Mouse (Mus musculus) embryonic fibroblast, embryonic 13.5 days (primary cell): ENCODE measurements around the gene Gm49354. TPM values are rescaled to one million over a fixed set of nuclear protein-coding genes. Genes with fewer than 3 reads are reported as not detected.
"Not testable (repeated sequence)": the region's sequence is repeated elsewhere in the genome, so short reads cannot be mapped to it uniquely, and the experiment has no call there.

Experiments
- H3K27ac ChIP-seq: 2 replicates; pipeline ENCODE4 v1.5.1; 2012; ENCODE audit warnings: low read length, control low read depth, inconsistent platforms; ENCODE audit not compliant: insufficient read depth
- H3K4me1 ChIP-seq: 2 replicates; pipeline ENCODE4 v1.6.1; 2011; ENCODE audit warnings: low read length; ENCODE audit not compliant: control insufficient read depth, insufficient read depth
- H3K4me3 ChIP-seq: 2 replicates; pipeline ENCODE4 v1.5.1; 2011; ENCODE audit warnings: mild to moderate bottlenecking, control low read depth, low read length; ENCODE audit not compliant: insufficient read depth
- CTCF ChIP-seq: IDR thresholded peaks from 2 replicates; pipeline ENCODE4 v1.5.1; 2011; ENCODE audit warnings: mild to moderate bottlenecking, control low read depth, low read length, moderate library complexity, borderline replicate concordance; ENCODE audit not compliant: insufficient read depth
- POLR2A ChIP-seq: IDR thresholded peaks from 2 replicates; pipeline ENCODE4 v1.6.1; 2011; ENCODE audit warnings: low read depth, mild to moderate bottlenecking, control low read depth, low read length, moderate library complexity
- polyA plus RNA-seq: library from polyadenylated mRNA; stranded (reverse); fragments of >200 nt; gene quantifications from 2 replicates; pipeline ENCODE4 v1.2.4, GENCODE M21; 2011; ENCODE audit warnings: low read depth; ENCODE audit not compliant: missing spikeins, insufficient read length

The Gm49354 gene
- polyA plus RNA-seq, 1 experiment = not detected

DNA sequence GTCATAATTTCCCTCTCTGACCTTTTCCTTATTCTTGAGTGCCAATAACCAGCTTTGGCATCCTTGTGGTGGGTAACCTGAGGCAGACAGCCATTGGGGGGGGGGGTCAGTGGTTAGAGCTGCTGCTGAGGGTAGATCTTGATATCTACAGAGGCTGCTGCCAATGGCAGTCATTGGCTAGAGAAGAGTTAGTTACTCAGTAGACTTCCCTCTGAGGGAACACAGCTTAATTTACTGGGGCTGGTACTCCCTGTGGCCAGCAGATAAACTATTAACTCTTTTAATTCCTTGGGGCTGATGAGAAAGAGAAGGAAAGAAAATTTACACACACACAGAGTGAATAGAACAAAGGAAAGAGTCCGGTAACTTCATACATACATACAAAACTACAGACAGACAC is 62.6 kb downstream of the Gm49354 start:
- Histone ChIP-seq H3K27ac (no peak overlapping the region), H3K4me1 (no peaks in the 10 kb centered on the region), H3K4me3 (no peak overlapping the region)
- TF ChIP-seq CTCF (no peak), POLR2A (no peak)

DNA sequence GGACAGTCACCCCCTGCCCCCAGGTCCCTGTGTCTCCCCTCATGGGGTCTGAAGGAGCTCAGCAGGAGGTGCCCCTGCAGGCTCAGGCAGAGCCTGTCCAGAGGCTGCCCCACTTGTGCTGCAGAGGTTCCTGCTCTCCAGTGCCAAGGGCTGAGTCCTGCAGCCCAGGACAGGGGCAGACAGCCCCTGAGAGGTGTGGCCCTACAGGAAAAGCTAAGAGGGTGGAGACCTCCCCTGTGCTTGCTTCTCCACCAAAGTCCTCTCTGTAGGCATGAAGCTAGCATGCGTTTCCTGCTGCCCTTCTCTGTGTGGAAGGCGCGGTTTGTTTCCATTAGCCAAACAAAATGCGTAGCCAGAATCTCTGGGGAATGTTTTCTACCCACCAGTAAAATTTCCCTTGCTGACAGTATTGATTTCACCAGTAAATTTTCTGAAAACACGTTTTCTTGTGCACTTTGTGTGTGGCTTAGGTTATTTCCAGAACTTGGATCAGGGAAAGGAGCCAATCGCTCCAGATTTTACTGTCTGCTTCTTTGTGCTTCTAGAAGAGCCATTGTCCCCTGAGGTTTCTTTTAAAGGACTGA is 63.1 kb downstream of the Gm49354 start:
- not testable (repeated sequence) for H3K27ac ChIP-seq, H3K4me3 ChIP-seq, H3K4me1 ChIP-seq

DNA sequence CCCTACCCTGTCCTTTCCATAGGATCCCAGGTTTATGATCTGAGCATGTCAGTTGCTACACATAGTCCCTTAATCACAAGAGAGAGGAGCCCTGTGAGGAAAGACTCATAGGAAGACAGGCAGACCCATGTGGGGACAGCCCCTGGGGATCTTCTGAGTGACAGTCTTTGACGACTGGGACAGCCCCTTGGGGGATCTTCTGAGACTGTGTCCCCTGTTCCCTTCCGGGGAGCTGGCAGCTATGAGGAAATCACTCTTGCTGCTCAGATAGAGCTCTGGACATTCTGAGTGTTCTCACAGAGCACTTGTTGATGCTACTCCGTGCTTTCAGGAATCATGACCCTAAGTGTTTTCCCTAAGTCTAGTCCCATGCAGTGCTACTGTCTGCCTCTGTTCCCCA is 68.3 kb downstream of the Gm49354 start:
- H3K27ac ChIP-seq = no peak overlapping the region
- TF ChIP-seq CTCF (no peak), POLR2A (no peak)
- no peaks in the 10 kb centered on the region for H3K4me1 ChIP-seq
- no peak overlapping the region for H3K4me3 ChIP-seq

DNA sequence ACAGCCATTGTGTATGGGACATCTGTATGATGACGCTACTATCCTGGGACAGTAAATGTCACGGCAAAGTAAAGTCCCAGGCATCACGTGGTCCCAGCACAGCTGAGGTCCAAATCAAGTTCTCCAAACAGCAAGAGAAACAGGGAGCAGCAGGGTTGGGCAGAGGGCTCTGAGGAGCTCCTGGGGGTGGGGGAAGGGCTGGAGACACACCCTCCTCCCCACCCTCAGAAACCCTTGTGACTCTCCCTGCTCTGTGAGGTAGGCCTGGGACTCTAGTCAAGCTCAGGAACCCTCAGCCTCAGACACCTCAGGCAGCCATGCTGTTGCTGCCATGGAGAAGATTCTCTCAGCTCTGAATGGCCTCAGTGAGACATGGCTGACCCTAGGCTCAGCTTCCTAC is 70.1 kb downstream of the Gm49354 start, which contains the start of gene Spata31d1b:
TSS of gene Spata31d1b (plus strand) at position 301 of the 400 bp plus-strand sequence.
- not testable (repeated sequence) for H3K4me1 ChIP-seq, H3K4me3 ChIP-seq, H3K27ac ChIP-seq

DNA sequence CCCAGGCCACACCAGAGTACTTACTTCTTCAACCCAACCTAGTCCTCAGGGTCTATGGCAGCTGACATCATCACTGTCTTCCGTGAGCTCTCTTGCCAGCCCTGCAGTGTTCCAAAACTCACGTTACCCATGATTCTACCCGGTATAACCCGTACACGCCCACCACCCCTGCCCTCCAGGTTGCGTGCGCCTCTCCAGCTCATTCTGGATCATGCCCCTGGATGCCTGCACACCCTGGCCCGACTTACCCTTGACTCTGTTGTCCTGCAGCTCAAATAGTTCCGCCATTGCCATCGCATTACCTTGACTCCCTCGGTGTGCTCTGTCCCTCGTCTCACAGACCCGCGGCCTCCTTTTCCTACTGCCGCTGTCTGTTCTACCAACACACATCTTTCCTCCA is 71.8 kb downstream of the Gm49354 start, which contains the start of gene Spata31d1a:
TSS of gene Spata31d1a (minus strand) at position 101 of the 400 bp plus-strand sequence.
- Histone ChIP-seq H3K4me1 (no peaks in the 10 kb centered on the region), H3K4me3 (no peak within 1 kb of the TSS), H3K27ac (no peak within 1 kb of the TSS)
- TF ChIP-seq POLR2A (no peak), CTCF (no peak)

Other genes with a start within 250 kb of the Gm49354 start
- 62.4 and 62.8 TPM in 2 replicates for gene Agtpbp1, start 197.0 kb downstream of the Gm49354 start, polyA plus RNA-seq
- 106 and 121 TPM in 2 replicates for gene Naa35, start 197.0 kb downstream of the Gm49354 start, polyA plus RNA-seq
- gene Golm1, start 106.4 kb downstream of the Gm49354 start, polyA plus RNA-seq = 31.7 and 36.1 TPM in 2 replicates
- not detected in 2 replicates for gene 4921517D22Rik, start 88.1 kb downstream of the Gm49354 start, polyA plus RNA-seq
- gene Spata31d1a, start 71.9 kb downstream of the Gm49354 start, polyA plus RNA-seq = not detected in 2 replicates
- gene Spata31d1b, start 70.0 kb downstream of the Gm49354 start, polyA plus RNA-seq = not detected in 2 replicates
- gene Spata31d1d, start 50.5 kb downstream of the Gm49354 start, polyA plus RNA-seq = not detected in 2 replicates
- gene 1700014D04Rik, start 35.5 kb downstream of the Gm49354 start, polyA plus RNA-seq = not detected in 2 replicates
- 56.6 and 64.3 TPM in 2 replicates for gene Isca1, start 12.4 kb downstream of the Gm49354 start, polyA plus RNA-seq
- 102 and 113 TPM in 2 replicates for gene Tut7, start 40.9 kb upstream of the Gm49354 start, polyA plus RNA-seq